Mouse (Mus musculus) ES-E14 (cell line): ENCODE measurements at regions not wholly inside any gene's neighbourhood (a gene's known extent, or its start where the extent isn't known, plus 50 kb on each side); places are given as distances from the start of the nearest gene placed in this dataset.

Experiments used
- CHD2 ChIP-seq: IDR thresholded peaks from 2 replicates; pipeline ENCODE4 v1.6.1; 2014; ENCODE audit warnings: mild to moderate bottlenecking, low read depth, low read length, inconsistent platforms
- HCFC1 ChIP-seq: IDR thresholded peaks from 2 replicates; pipeline ENCODE4 v1.6.1; 2012; ENCODE audit warnings: low read length, inconsistent platforms, borderline replicate concordance; ENCODE audit not compliant: insufficient read depth
- ZC3H11A ChIP-seq: IDR thresholded peaks from 2 replicates; pipeline ENCODE4 v1.6.1; 2012; ENCODE audit warnings: low read depth, mild to moderate bottlenecking, inconsistent platforms, low read length, borderline replicate concordance

GRCm38 (mm10) chr2:12521744-12522143 is 102.5 kb upstream of the Mindy3 start:
- no peak for TF ChIP-seq ZC3H11A
- TF ChIP-seq CHD2: no peak
- no peak for TF ChIP-seq HCFC1
